Mouse (Mus musculus): ENCODE results near the gene Slc25a22.
"Not testable (repeated sequence)": the region's sequence is repeated elsewhere in the genome, so short reads cannot be mapped to it uniquely, and the experiment has no call there.

Gene Slc25a22

DNA sequence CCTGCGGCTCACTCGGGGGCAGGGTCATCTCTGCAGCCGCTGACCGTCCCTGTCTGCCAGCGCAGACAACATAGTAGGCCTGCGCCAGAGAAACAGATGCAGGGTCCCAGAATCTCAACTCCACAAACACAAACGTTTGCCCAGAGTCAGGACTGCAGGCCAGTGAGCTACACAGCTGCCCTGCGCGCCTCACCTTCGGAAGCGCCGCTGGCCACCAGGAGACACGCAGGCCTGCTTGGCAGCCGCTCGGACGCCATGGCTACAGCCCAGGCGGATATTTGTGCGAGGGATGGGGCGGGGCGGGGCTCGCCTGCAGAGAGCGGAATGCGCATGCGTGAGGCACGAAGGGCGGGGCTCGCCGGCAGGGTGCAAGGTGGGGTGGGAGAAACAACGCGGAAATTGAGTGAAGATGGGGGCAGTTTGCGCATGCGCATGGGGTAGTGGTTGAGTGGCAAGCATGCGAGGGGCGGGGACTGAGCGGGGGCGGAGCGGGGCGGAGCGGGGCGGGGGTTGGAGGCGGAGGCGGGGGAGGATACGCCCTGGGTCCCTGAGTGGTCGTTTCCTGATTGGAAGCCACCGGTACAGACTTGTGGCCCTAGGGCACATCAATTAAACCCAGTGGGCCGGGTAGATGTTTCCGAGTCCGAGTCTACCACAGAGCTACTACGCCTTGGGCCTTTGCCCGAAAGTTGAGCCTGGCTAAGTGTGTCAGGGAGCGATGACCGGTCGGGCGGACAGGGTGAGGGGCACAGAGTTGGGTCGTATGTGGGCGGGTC, 23.7 kb downstream of the Slc25a22 start, which contains the start of gene Gatd1:
Gene Gatd1 (minus strand): TSS at position 328 of the 776 bp plus-strand sequence.
- DNase-seq (ENCODE audit: low spot score in 2 of 2) = peak; percentile 98 to 100

DNA sequence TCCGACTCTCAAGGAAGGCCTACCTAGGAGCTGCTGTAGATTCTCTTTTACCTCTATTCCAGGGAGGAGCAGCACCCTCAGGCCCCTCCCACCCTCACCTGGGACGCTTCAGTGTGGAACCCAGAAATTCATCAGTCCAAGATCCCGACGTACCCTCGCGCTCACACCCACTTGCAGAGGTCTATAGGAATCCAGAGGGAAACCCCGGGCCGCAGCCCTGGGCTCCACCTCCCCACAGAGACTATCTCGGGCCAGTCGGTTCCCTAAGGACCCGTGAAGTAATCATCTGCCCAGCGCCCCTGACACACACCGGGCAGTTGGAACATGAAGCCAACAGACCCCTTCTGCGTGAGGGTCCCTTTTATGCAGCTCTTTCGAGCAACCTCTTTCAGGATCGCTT, 24.4 kb downstream of the Slc25a22 start:
- DNase-seq (ENCODE audit: low spot score in 2 of 2) = peak in 1 of 2 experiments; percentile 31

DNA sequence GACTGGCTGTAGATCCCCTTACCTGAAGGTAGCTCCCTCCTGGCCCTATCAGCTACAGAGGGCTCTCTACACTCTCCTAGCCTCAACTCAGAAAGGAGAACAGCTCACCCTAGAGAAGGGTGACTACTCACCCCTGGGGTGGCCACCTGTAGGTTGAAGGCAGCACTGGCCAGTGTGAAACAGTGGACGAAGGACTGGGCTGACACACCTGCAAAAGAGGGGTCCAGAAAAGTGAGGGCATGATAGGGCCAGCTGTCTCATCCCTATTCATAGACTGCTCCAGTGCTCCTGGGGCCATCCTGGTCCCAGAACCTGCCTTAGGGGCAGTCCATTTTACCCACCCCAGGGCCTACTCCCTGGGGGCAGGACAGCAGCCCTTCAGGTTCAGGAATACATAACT, 26.0 kb downstream of the Slc25a22 start:
- DNase-seq (ENCODE audit: low spot score in 2 of 2) = peak in 1 of 2 experiments; percentile 6

DNA sequence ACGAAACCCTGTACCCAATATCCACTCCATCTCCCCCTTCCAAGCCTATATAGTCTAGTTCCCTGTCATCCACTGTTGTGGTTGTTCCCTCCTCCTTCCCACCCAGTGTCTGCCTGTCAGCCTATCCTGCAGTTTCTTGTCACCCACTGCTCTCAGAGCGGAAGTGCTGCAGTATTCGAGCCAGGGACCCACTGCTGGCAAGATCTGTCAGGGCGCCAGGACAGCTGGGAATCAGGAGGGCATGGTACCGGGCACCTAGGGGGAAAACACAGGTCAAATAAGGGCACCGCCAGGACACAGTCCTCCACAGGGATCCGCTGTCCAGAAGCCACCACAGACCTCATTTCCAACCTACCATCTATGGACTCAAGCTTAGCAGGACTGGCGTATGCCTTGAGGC, 27.1 kb downstream of the Slc25a22 start:
- DNase-seq (ENCODE audit: low spot score in 2 of 2) = no peak

DNA sequence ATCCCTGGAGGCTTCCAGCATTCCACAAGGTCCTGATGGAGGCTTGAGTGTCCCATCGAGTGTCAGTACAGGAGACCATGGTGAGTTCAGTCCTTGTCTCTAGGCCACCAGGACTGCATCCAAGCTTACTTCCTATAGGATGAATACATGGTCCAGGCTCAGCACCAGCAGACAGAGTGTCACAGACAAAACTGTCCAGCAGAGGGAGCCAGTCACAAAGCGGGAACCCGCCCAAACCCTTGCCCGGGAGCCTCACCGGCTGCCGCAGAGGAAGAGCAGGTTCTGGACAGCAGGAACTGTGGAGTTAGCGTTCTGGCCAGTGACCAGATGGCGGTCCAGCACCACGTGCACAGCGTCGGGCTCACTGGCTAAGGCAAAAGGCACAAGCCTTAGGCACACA, 28.9 kb downstream of the Slc25a22 start:
- peak; percentile 84 to 91 for DNase-seq (ENCODE audit: low spot score in 2 of 2)

DNA sequence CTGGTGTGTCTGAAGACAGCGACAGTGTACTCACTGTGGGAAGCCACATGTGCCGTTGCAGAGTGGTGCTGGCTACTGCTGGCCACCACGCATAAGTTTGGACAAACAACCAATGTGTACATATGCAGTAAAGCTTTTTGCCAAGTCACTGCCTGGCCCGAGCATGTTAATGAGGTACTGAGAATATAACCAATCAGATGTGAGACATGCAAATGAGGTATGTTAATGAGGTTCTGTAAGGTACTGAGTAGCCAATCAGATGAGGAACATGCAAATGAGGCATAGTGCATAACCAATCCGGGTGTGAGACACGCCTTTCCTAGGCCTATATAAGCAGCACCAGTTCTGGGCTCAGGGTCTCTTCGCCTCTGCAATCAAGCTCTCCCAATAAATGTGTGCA, 30.0 kb downstream of the Slc25a22 start:
- not testable (repeated sequence) for DNase-seq (ENCODE audit: low spot score in 2 of 2)

DNA sequence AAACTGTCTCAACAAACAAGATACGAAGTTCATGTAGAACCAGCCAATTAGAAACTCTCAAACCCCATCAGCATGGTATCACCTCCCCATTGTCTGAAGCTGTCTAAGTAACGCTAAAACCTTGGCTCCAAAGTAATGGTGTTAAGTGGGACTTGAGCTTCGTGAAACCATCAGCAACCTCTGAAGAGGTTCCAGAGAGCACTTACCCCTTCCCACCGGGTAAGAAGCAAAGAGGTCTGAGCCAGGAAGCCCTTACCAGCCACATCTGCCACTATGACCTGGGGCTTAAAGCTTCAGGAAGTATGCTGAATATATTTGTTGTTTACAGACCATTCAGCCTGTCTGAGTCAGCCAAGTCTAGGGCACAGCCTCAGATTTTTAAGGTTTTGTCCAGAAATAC, 32.2 kb downstream of the Slc25a22 start:
- DNase-seq (ENCODE audit: low spot score in 2 of 2) = no peak

DNA sequence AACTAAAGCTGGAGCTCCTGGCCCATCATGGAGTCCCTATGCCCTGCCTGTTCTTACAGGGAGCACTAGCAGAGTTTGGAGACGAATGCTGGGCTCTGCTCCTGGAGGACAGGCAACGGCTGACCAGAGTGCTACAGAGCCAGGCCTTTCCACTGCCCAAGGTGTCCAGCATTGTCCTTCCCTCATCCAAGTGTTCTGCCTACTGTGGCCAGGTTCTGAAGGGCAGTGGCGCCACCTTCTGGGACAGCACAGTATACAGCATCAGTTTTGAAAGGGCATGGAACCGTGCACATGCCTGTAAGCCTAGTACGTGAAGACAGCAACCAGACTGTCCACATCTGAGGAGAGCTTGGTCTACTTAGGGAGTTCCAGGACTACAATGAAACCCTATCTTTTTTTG, 34.4 kb downstream of the Slc25a22 start:
- peak; percentile 55 to 79 for DNase-seq (ENCODE audit: low spot score in 2 of 2)

DNA sequence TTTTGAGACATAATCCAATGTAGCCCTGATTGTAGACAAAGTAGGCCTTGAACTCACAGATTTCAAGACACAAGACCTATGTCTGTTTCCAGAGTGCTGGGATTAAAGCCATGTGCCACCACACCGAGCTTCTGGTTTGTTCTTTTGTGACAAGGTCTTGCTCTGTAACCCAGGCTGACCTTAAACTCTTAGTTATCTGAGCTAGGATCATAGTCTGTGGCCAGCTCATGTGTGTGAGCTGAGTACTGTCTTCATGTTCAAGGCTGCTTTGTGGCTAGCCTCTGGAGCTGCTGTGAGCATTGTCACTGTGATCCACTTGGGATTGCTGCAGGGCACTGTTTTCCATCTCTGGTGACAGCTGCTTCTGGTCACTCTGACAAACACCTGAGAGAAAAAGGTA, 42.3 kb downstream of the Slc25a22 start:
- no peak for DNase-seq (ENCODE audit: low spot score in 2 of 2)

DNA sequence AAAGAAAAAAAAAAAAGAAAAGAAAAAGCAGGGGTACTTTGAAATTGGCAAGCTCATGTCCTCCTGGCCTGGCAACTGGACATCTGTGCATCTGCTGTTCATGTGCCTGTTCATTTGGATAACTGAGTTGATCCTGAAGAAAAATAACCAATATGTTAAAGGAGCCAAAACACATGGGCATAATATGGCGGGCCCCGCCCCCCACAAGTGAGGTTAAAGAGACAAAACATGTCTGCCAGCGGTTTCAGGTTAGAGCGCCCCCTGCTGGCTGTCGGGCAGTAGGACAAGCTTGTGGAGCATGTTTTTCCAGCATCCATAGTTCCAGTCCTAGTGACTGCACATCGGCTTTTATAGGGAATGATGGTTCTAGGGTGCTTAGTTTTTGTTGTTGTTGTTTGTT, 42.9 kb downstream of the Slc25a22 start:
- peak; percentile 80 to 92 for DNase-seq (ENCODE audit: low spot score in 2 of 2)

DNA sequence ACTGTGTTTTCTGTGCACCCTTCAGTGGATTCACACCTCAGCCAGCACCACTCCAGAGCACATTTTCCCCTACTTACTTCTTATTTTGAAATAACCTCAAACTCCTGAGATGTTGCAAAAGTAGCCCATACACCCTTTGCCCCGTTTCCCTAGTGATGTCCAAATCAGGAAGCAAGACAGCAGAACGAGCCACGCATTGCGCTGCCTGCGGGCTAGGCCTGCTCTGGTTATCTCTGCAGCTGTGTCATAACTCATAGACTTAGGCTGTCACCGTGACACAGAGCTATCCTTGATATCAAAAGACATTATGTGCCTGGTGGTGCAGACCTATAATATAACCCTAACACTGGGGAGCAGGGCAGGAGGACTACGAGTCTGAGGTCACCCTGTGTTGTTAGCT, 43.5 kb downstream of the Slc25a22 start:
- DNase-seq (ENCODE audit: low spot score in 2 of 2) = peak; percentile 37 to 47

DNA sequence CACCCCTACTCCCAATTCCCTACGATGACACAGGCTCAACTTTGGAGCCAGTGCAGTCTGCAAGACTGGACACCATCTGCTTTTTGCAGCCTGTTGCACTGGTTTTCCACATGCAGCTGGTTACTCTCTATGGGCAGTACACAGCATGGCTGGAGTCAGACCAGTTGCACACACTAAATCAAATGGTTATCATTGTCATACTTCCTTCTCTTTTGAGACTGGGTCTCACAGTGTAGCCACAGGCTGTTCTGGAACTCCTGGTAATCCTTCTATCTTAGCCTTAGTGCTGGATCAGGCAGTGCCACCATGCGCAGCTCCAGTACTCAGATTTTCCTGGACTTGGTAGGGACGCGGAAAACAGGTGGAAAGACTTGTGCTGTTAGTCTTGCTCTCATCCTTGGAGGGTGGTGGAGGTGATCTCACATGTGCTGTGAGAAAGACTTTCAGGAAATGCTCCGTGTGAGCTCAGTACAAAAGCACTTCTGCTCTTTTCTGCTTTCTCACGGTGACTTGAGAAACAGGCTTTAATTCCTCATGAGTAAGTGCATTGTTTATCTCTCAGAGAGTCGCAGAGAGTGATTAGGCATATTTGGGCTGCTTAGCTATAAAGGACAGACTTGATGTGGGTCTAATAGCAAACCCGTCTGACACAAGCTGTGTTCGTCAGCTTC, 45.0 kb downstream of the Slc25a22 start:
- DNase-seq (ENCODE audit: low spot score in 2 of 2) = peak in 1 of 2 experiments; percentile 36

DNA sequence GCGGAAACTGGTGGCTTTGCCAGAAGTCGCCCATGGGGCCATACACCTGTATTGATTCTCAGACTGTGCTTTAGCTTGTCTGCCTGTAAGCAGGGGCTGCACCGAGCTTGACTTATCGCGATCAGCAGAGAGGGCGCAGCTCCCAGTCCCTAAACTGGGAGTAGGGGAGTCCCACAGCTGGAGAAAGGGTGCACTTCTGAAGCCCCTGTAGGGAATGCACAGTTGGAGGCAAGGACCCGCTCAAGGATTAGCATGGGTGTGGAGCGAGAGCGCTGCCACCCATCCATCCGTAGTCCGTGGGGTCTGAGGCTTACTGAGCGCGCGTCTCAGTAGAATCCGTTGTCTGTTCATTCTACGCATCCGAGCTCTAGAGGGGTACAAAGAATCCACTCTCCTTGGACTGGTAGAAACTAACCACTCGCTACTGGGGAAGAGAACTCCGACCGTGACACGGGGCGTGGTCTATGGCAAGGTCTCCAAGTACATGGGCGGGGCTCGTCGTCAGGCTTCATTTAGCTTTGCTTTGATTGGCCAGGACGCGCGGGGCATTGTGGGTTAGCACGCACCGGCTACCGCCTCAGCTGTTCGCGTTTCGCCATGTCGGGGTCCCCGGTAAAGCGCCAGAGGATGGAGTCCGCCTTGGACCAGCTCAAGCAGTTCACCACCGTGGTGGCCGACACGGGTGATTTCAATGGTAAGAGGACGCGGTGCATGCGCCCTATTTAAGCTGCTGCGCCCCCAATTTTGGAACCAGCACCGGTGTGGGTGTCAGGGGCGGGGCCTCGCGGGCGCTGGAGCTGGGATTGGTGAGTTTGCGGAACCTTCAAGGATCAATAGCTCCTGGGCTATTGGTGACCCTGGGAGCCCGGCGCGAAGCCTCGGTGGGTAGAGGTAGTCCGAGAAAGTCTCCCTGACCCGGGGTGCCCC, 45.8 kb downstream of the Slc25a22 start, which contains the start of gene Taldo1:
Gene Taldo1 (plus strand): TSS at position 575 of the 927 bp plus-strand sequence.
- DNase-seq (ENCODE audit: low spot score in 2 of 2) = peak; percentile 99 to 100

DNA sequence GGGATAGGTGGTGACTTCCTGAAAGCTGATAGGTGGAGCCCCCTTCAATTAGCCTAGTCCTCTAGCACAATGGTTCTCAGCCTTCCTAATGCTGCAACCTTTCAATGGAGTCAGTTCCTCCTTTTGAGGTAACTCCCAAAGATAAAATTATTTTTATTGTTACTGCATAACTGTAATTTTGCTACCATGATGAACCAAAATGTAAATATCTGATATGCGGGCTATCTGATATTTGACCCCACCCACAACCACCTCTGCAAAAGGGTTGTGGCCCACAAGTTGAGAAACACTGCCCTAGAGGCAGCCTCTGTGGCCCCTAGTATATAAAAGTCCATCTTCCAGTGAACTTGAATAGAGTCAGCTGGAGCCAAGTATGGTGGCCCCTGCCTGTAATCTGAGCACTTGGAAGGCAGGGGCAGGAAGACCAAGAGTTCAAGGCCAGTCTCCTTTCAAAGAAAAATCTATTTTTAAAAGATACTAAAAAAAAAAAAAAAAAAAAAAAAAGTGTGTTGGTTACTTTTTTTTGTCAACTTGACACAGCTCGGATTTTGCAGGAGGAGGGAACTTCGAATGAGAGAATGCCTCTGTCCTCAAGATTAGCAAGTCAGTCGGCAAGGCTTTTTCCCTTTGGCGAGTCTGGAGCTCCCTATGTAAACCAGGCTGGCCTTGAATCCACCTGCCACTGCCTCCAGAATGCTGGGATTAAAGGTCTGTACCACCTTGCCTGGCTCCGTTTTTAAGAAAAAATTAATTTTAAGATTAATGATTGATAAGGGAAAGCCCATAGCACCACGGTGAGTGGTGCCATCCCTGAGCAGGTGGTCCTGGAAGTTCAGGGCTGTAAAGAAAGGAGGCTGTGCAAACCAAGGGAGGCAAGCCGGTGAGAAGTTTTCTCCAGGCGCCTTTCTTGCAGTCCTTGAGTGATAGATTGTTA, 47.1 kb downstream of the Slc25a22 start:
- no peak for DNase-seq (ENCODE audit: low spot score in 2 of 2)

DNA sequence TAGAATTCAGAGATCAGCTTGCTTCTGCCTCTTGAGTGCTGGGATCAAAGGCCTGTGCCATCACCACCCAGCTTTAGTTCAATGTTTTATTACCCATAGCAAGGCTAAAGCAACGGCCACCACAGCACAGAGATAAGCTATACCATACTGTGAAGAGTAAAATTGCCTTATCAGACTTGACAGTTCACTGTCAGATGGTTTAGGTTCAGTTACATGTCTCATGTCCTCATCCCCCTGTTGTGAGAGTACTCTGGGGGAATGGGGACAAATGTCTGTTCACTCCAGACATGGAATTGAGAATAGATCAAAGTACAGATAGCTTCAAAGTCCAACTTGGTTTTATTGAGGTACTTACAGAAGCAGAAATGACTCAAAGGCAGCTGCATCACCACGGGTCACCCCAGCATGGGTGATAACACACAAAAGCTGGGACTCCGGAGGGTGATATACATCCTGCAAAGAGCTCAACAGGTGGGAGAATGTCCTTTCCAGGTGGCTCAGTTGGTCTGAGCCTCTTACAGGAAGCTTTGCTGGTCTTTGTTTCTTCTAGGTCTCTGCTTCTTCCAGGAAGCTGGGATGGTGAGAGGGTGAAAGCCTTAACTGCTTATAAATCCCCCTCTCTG, 49.1 kb downstream of the Slc25a22 start:
- no peak for DNase-seq (ENCODE audit: low spot score in 2 of 2)

DNA sequence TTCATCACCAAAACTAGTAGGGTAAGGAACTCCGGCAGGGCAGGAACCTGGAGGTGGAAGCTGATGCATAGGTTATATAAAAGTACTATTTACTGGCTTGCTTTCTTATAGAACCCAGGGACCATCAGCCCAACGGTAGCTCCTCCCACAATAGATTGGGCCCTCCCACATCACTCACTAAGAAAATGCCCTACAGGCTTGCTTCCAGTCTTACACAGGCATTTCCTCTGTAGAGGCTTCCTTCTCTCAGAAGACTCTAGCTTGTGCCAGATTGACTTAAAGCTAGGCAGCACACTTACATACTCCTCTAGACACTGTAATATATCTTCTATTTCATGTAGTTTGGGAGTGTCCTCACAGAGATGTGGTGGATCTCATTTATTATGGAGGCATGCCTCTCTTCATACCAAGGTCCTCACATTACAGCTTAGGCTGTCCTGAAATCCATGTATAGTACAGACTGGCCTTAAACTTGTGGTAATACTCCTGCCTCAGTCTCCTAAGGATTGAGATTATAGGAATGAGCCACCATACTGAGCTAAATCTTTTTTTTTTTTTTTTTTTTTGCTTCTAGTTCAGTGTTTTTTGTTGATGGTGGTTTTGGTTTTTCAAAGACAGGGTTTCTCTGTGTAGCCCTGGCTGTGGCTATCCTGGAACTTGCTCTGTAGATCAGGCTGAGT, 49.7 kb downstream of the Slc25a22 start:
- no peak for DNase-seq (ENCODE audit: low spot score in 2 of 2)

DNA sequence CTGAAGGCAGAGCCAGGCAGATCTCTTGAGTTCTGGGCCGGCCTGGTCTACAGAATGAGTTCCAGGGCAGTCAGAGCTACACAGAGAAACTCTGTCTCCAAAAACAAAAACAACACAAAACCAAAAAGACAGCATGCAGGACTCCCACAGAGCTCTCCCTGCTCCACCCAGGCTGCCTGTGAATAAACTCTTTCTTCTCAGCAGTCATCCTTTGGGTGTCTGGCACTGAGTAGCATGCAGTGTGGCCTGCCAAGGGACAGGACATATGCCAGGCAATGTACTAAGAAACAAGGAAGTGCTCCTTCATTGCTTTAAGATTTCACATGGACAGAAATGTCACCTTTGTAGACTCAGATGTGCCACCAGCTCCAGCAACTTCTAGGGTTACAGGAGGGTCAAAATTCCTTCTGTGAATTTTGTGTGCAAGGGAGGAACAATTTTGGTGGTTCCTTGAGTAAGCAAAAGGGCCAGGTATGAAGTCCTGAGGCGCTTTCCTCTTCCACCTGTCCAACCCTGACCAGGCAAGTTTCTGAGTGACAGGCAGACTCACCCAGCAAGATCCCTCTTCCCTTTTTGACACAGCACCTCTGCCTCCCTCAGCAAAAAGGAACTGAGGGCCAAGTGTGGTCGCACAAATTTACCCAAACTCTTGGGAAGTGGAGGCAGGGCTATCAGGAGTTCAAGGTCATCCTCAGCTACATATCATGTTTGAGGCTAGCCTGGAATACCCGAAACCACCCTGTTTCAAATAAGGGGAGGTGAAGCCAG, 56.4 kb downstream of the Slc25a22 start:
- no peak for DNase-seq (ENCODE audit: low spot score in 2 of 2)
